Mouse (Mus musculus): ENCODE measurements at regions not wholly inside any gene's neighbourhood (a gene's known extent, or its start where the extent isn't known, plus 50 kb on each side); places are given as distances from the start of the nearest gene placed in this dataset.

DNA sequence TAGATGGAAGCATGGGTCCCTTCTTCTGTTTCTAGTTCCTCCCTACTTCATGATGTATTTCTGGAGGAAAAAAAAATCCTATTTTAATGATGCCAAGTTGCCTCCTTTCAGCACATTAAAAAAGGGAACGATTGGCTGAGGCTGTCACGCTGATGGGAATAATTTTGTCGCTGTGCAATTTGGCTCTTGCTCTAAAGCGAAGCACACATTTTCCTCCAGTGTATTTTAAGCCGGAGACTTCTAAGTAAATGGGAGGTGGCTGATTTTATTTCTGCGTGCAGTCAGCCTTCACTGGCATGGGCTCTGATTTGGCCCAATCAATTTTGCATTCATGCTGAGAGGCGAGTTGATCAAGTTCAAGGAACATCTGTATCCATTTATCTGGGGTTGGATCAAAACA, 234.0 kb upstream of the Xylt1 start:
- no peaks in the 10 kb centered on the region for H3K36me3 ChIP-seq (replicated peaks)
- no peak for DNase-seq (ENCODE audit: low spot score)
- ATAC-seq (ENCODE audit: extremely low read depth, insufficient number of reproducible peaks, low FRiP score, poor library complexity, severe bottlenecking): no peak
- peaks cover 19% of the 10 kb centered on the region for H3K9me3 ChIP-seq (replicated peaks)
- H3K4me3 ChIP-seq (ENCODE audit: low read depth, low read length): no peak overlapping the region
- TF ChIP-seq TAL1 (conservative IDR thresholded peaks at IDR 0.05; ENCODE audit: low read depth, low read length) (no peak), GATA2 (IDR thresholded peaks at IDR 0.05; ENCODE audit: borderline replicate concordance, low read depth, low read length) (no peak), CTCF (IDR thresholded peaks at IDR 0.05; ENCODE audit: low read depth, low read length) (no peak), GATA1 (IDR thresholded peaks at IDR 0.05; ENCODE audit: borderline replicate concordance, low read length) (no peak), POLR2AphosphoS5 (IDR thresholded peaks at IDR 0.05; ENCODE audit: insufficient replicate concordance, low read depth, low read length) (no peak)
- H3K4me1 ChIP-seq (ENCODE audit: insufficient read depth, low read depth, low read length): no peaks in the 10 kb centered on the region
- no peaks in the 10 kb centered on the region for H3K27me3 ChIP-seq (ENCODE audit: insufficient read depth, low read length)

- peaks cover 20% of the 10 kb centered on the region for H3K9me3 ChIP-seq (replicated peaks)
- no peak overlapping the region for H3K4me3 ChIP-seq (ENCODE audit: low read depth, low read length)
- no peak for TF ChIP-seq POLR2AphosphoS5 (IDR thresholded peaks at IDR 0.05; ENCODE audit: insufficient replicate concordance, low read depth, low read length)
- no peak for TF ChIP-seq CTCF (IDR thresholded peaks at IDR 0.05; ENCODE audit: low read depth, low read length)
- no peak for TF ChIP-seq GATA2 (IDR thresholded peaks at IDR 0.05; ENCODE audit: borderline replicate concordance, low read depth, low read length)
- TF ChIP-seq TAL1 (conservative IDR thresholded peaks at IDR 0.05; ENCODE audit: low read depth, low read length): no peak
- TF ChIP-seq GATA1 (IDR thresholded peaks at IDR 0.05; ENCODE audit: borderline replicate concordance, low read length): no peak
- no peak for ATAC-seq (ENCODE audit: extremely low read depth, insufficient number of reproducible peaks, low FRiP score, poor library complexity, severe bottlenecking)
- no peak for DNase-seq (ENCODE audit: low spot score)
- no peaks in the 10 kb centered on the region for H3K4me1 ChIP-seq (ENCODE audit: insufficient read depth, low read depth, low read length)
- H3K36me3 ChIP-seq (replicated peaks): no peaks in the 10 kb centered on the region
- no peaks in the 10 kb centered on the region for H3K27me3 ChIP-seq (ENCODE audit: insufficient read depth, low read length)
These were observed 230.4 kb upstream of the Xylt1 start for GRCm38 (mm10) chr7:117150355-117150754.

GRCm38 (mm10) chr7:117153826-117154550, 226.8 kb upstream of the Xylt1 start:
- TF ChIP-seq POLR2AphosphoS5 (IDR thresholded peaks at IDR 0.05; ENCODE audit: insufficient replicate concordance, low read depth, low read length) (no peak), GATA2 (IDR thresholded peaks at IDR 0.05; ENCODE audit: borderline replicate concordance, low read depth, low read length) (no peak), CTCF (IDR thresholded peaks at IDR 0.05; ENCODE audit: low read depth, low read length) (no peak), TAL1 (conservative IDR thresholded peaks at IDR 0.05; ENCODE audit: low read depth, low read length) (no peak), GATA1 (IDR thresholded peaks at IDR 0.05; ENCODE audit: borderline replicate concordance, low read length) (no peak)
- DNase-seq (ENCODE audit: low spot score): no peak
- H3K27me3 ChIP-seq (ENCODE audit: insufficient read depth, low read length): no peaks in the 10 kb centered on the region
- no peaks in the 10 kb centered on the region for H3K36me3 ChIP-seq (replicated peaks)
- H3K4me3 ChIP-seq (ENCODE audit: low read depth, low read length): no peak overlapping the region
- no peak for ATAC-seq (ENCODE audit: extremely low read depth, insufficient number of reproducible peaks, low FRiP score, poor library complexity, severe bottlenecking)
- no peaks in the 10 kb centered on the region for H3K4me1 ChIP-seq (ENCODE audit: insufficient read depth, low read depth, low read length)
- peaks cover 37% of the 10 kb centered on the region for H3K9me3 ChIP-seq (replicated peaks)

GRCm38 (mm10) chr7:117161193-117161908, 219.4 kb upstream of the Xylt1 start:
- TF ChIP-seq GATA2 (IDR thresholded peaks at IDR 0.05; ENCODE audit: borderline replicate concordance, low read depth, low read length) (no peak), GATA1 (IDR thresholded peaks at IDR 0.05; ENCODE audit: borderline replicate concordance, low read length) (no peak), CTCF (IDR thresholded peaks at IDR 0.05; ENCODE audit: low read depth, low read length) (no peak), TAL1 (conservative IDR thresholded peaks at IDR 0.05; ENCODE audit: low read depth, low read length) (no peak), POLR2AphosphoS5 (IDR thresholded peaks at IDR 0.05; ENCODE audit: insufficient replicate concordance, low read depth, low read length) (no peak)
- H3K36me3 ChIP-seq (replicated peaks): no peaks in the 10 kb centered on the region
- no peaks in the 10 kb centered on the region for H3K27me3 ChIP-seq (ENCODE audit: insufficient read depth, low read length)
- ATAC-seq (ENCODE audit: extremely low read depth, insufficient number of reproducible peaks, low FRiP score, poor library complexity, severe bottlenecking) (no peak), DNase-seq (ENCODE audit: low spot score) (no peak)
- H3K4me3 ChIP-seq (ENCODE audit: low read depth, low read length): no peak overlapping the region
- H3K9me3 ChIP-seq (replicated peaks): peaks cover 52% of the 10 kb centered on the region
- H3K4me1 ChIP-seq (ENCODE audit: insufficient read depth, low read depth, low read length): no peaks in the 10 kb centered on the region

DNA sequence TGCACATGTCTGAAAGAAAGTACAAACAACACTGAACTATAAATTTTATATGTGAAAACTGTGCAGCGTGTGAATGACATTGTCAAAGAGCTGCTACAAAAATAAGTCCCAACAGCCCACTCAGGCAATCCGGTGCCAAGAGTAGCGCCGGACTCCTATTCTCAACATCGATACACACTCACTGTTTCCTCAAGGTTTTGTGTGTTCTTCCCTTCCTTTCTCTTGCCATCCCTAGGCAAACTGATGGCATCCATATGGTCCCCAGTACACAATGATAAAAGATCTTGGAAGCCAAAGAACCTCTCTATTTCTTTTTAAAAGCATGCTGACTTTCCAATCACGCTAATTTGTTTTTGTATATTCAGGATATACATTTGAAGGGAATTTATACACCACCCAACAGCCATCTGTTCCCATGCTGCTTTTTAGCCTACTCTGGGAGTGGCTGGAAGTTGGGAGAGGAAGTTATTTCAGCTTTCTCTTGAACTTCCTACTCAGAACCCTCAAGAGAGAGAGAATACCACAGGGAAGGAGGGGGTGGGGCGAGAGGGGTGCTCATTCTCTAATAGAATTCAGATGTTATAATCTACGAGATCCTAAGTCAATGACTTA, 205.9 kb upstream of the Xylt1 start:
- Histone ChIP-seq H3K9me3 (replicated peaks) (peaks cover 24% of the 10 kb centered on the region), H3K36me3 (replicated peaks) (no peaks in the 10 kb centered on the region), H3K4me1 (ENCODE audit: insufficient read depth, low read depth, low read length) (no peaks in the 10 kb centered on the region), H3K27me3 (ENCODE audit: insufficient read depth, low read length) (no peaks in the 10 kb centered on the region), H3K4me3 (ENCODE audit: low read depth, low read length) (no peak overlapping the region)
- no peak for ATAC-seq (ENCODE audit: extremely low read depth, insufficient number of reproducible peaks, low FRiP score, poor library complexity, severe bottlenecking)
- no peak for DNase-seq (ENCODE audit: low spot score)
- TF ChIP-seq POLR2AphosphoS5 (IDR thresholded peaks at IDR 0.05; ENCODE audit: insufficient replicate concordance, low read depth, low read length) (no peak), GATA2 (IDR thresholded peaks at IDR 0.05; ENCODE audit: borderline replicate concordance, low read depth, low read length) (no peak), GATA1 (IDR thresholded peaks at IDR 0.05; ENCODE audit: borderline replicate concordance, low read length) (no peak), TAL1 (conservative IDR thresholded peaks at IDR 0.05; ENCODE audit: low read depth, low read length) (no peak), CTCF (IDR thresholded peaks at IDR 0.05; ENCODE audit: low read depth, low read length) (no peak)

- H3K9me3 ChIP-seq (replicated peaks): peaks cover 38% of the 10 kb centered on the region
- no peak overlapping the region for H3K4me3 ChIP-seq (ENCODE audit: low read depth, low read length)
- TF ChIP-seq GATA2 (IDR thresholded peaks at IDR 0.05; ENCODE audit: borderline replicate concordance, low read depth, low read length) (no peak), POLR2AphosphoS5 (IDR thresholded peaks at IDR 0.05; ENCODE audit: insufficient replicate concordance, low read depth, low read length) (no peak), CTCF (IDR thresholded peaks at IDR 0.05; ENCODE audit: low read depth, low read length) (no peak), TAL1 (conservative IDR thresholded peaks at IDR 0.05; ENCODE audit: low read depth, low read length) (no peak), GATA1 (IDR thresholded peaks at IDR 0.05; ENCODE audit: borderline replicate concordance, low read length) (no peak)
- H3K27me3 ChIP-seq (ENCODE audit: insufficient read depth, low read length): no peaks in the 10 kb centered on the region
- DNase-seq (ENCODE audit: low spot score) (no peak), ATAC-seq (ENCODE audit: extremely low read depth, insufficient number of reproducible peaks, low FRiP score, poor library complexity, severe bottlenecking) (no peak)
- H3K36me3 ChIP-seq (replicated peaks): no peaks in the 10 kb centered on the region
- no peaks in the 10 kb centered on the region for H3K4me1 ChIP-seq (ENCODE audit: insufficient read depth, low read depth, low read length)
These were observed 196.8 kb upstream of the Xylt1 start for GRCm38 (mm10) chr7:117184011-117184410.
